Mouse (Mus musculus): ENCODE measurements around the gene Prune2. TPM values are rescaled to one million over a fixed set of nuclear protein-coding genes. Genes with fewer than 3 reads are reported as not detected.
"Not testable (repeated sequence)": the region's sequence is repeated elsewhere in the genome, so short reads cannot be mapped to it uniquely, and the experiment has no call there.

The Prune2 gene
- polyA plus RNA-seq, 1 experiment = 0.48 TPM

- Histone ChIP-seq H3K4me3 (ENCODE audit: insufficient read depth, low read depth, low read length) (no peak overlapping the region), H3K36me3 (ENCODE audit: control insufficient read depth, insufficient read depth, low read length) (no peaks in the 10 kb centered on the region), H3K27me3 (replicated peaks; ENCODE audit: control insufficient read depth, insufficient read depth, low read length) (no peaks in the 10 kb centered on the region), H3K27ac (ENCODE audit: insufficient read depth, low read depth, low read length) (no peak overlapping the region), H3K4me1 (ENCODE audit: control insufficient read depth, insufficient read depth, low read length) (no peaks in the 10 kb centered on the region)
- TF ChIP-seq CTCF (conservative IDR thresholded peaks at IDR 0.05; ENCODE audit: insufficient read depth, insufficient read length, low read depth, low read length) (no peak), POLR2A (IDR thresholded peaks at IDR 0.05; ENCODE audit: low read depth, low read length) (no peak)
- WGBS = 58% methylated on average over 10 of the region's 10 CpGs
- DNase-seq = no peak
Measured at GRCm38 (mm10) chr19:17169746-17170145, 213.8 kb downstream of the Prune2 start.

GRCm38 (mm10) chr19:17174501-17174900, 218.6 kb downstream of the Prune2 start:
- not testable (repeated sequence) for H3K4me3 ChIP-seq (ENCODE audit: insufficient read depth, low read depth, low read length); H3K27ac ChIP-seq (ENCODE audit: insufficient read depth, low read depth, low read length); H3K4me1 ChIP-seq (ENCODE audit: control insufficient read depth, insufficient read depth, low read length); H3K36me3 ChIP-seq (ENCODE audit: control insufficient read depth, insufficient read depth, low read length); DNase-seq; H3K27me3 ChIP-seq (replicated peaks; ENCODE audit: control insufficient read depth, insufficient read depth, low read length)
- WGBS = 91% methylated on average over 2 of the region's 2 CpGs

DNA sequence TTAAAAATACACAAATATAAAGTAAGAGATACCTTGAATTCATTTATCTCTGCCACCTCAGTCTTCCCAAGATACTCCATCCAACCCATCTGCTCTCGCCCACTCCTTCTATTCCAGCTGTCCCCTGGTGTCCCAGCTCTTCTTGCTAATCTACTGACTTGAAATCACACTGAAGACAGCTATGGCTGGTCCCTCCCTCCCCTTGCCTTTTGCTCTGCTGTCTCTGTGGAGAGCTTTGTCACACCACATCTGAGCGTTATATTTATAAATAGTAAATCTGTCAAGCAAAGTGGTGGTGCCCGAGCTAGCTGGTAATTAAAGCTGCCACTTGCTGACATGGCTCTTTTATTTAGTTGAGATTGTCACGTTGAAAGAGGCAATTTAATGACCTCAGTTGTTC, 224.6 kb downstream of the Prune2 start:
- TF ChIP-seq CTCF (conservative IDR thresholded peaks at IDR 0.05; ENCODE audit: insufficient read depth, insufficient read length, low read depth, low read length) (no peak), POLR2A (IDR thresholded peaks at IDR 0.05; ENCODE audit: low read depth, low read length) (no peak)
- 32% methylated on average over 4 of the region's 4 CpGs for WGBS
- Histone ChIP-seq H3K27ac (ENCODE audit: insufficient read depth, low read depth, low read length) (no peak overlapping the region), H3K4me3 (ENCODE audit: insufficient read depth, low read depth, low read length) (no peak overlapping the region), H3K27me3 (replicated peaks; ENCODE audit: control insufficient read depth, insufficient read depth, low read length) (no peaks in the 10 kb centered on the region), H3K36me3 (ENCODE audit: control insufficient read depth, insufficient read depth, low read length) (no peaks in the 10 kb centered on the region), H3K4me1 (ENCODE audit: control insufficient read depth, insufficient read depth, low read length) (no peaks in the 10 kb centered on the region)
- no peak for DNase-seq

DNA sequence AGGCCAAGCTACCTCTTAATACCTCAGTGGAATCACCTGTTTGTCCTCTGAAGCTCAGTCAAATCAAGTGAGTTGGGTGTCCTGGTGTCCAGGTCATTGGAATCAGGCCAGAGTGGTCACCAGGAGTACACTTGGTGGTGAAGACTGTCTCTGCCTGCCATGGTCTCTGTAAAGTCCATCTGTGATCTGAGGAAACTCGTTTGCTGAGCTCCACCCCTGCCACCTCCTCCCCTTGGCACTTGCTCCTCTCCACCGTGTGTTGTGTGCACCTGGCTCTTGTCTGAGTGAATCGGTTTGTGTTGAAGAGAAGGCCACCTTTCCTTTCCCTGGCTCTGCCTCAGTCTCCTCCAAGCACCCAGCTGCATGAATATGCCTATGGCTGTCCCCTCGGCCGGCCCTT, 238.8 kb downstream of the Prune2 start:
- Histone ChIP-seq H3K36me3 (ENCODE audit: control insufficient read depth, insufficient read depth, low read length) (no peaks in the 10 kb centered on the region), H3K27me3 (replicated peaks; ENCODE audit: control insufficient read depth, insufficient read depth, low read length) (no peaks in the 10 kb centered on the region), H3K4me1 (ENCODE audit: control insufficient read depth, insufficient read depth, low read length) (no peaks in the 10 kb centered on the region; the same call in 1 of the 2 replicates), H3K4me3 (ENCODE audit: insufficient read depth, low read depth, low read length) (no peak overlapping the region), H3K27ac (ENCODE audit: insufficient read depth, low read depth, low read length) (no peak overlapping the region)
- TF ChIP-seq CTCF (conservative IDR thresholded peaks at IDR 0.05; ENCODE audit: insufficient read depth, insufficient read length, low read depth, low read length) = no peak
- no peak for TF ChIP-seq POLR2A (IDR thresholded peaks at IDR 0.05; ENCODE audit: low read depth, low read length)
- no peak for DNase-seq
- 89% methylated on average over 5 of the region's 5 CpGs for WGBS

GRCm38 (mm10) chr19:17199059-17199458, 243.1 kb downstream of the Prune2 start:
- H3K36me3 ChIP-seq (ENCODE audit: control insufficient read depth, insufficient read depth, low read length) = no peaks in the 10 kb centered on the region
- no peak overlapping the region for H3K4me3 ChIP-seq (ENCODE audit: insufficient read depth, low read depth, low read length)
- H3K4me1 ChIP-seq (ENCODE audit: control insufficient read depth, insufficient read depth, low read length) = no peaks in the 10 kb centered on the region; the same call in 1 of the 2 replicates
- TF ChIP-seq POLR2A (IDR thresholded peaks at IDR 0.05; ENCODE audit: low read depth, low read length) (no peak), CTCF (conservative IDR thresholded peaks at IDR 0.05; ENCODE audit: insufficient read depth, insufficient read length, low read depth, low read length) (no peak)
- no peak overlapping the region for H3K27ac ChIP-seq (ENCODE audit: insufficient read depth, low read depth, low read length)
- no peaks in the 10 kb centered on the region for H3K27me3 ChIP-seq (replicated peaks; ENCODE audit: control insufficient read depth, insufficient read depth, low read length)
- no peak for DNase-seq
- WGBS = 71% methylated on average over 8 of the region's 8 CpGs

DNA sequence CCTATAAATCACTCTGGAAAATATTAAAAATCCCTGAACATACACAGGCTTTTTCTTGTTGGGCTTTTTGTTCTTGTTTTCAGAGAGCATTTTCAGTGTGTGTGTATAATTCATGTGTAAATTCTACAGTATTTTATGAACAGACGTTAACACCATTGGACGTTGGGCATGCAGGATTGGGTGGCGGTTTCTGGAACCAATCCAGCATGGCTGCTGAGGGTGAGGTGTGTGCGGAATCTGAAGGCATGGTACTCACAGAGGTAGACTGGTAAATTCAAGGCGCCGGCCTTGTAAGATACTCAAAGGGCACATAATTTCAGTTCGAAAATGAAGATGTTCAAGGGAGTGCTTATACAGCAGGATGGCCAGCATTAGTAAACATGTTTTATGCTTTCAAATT, 251.2 kb downstream of the Prune2 start:
- Histone ChIP-seq H3K4me3 (ENCODE audit: insufficient read depth, low read depth, low read length) (no peak overlapping the region), H3K4me1 (ENCODE audit: control insufficient read depth, insufficient read depth, low read length) (no peaks in the 10 kb centered on the region), H3K27ac (ENCODE audit: insufficient read depth, low read depth, low read length) (no peak overlapping the region), H3K27me3 (replicated peaks; ENCODE audit: control insufficient read depth, insufficient read depth, low read length) (no peaks in the 10 kb centered on the region), H3K36me3 (ENCODE audit: control insufficient read depth, insufficient read depth, low read length) (no peaks in the 10 kb centered on the region)
- TF ChIP-seq POLR2A (IDR thresholded peaks at IDR 0.05; ENCODE audit: low read depth, low read length) = no peak
- 84% methylated on average over 7 of the region's 7 CpGs for WGBS
- DNase-seq = no peak

DNA sequence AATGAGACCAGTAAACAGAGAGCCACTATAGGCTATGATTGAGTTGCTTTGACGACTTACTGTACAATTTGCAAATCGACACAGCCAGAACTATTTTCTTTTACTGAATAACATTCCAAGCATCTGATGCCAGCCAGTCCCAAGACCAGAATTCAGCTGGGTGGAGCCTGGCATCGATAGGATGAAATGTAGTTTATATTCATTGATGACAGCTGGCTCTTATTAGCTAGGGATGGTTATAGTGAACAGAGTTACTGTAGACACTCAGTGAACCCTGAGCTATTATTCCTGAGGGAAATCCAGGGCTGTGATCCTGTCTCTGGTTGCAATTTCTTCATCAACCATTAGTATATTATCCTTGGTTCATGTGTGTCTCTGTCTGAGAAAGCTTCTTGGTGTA, 254.6 kb downstream of the Prune2 start:
- no peaks in the 10 kb centered on the region for H3K27me3 ChIP-seq (replicated peaks; ENCODE audit: control insufficient read depth, insufficient read depth, low read length)
- H3K4me3 ChIP-seq (ENCODE audit: insufficient read depth, low read depth, low read length) = no peak overlapping the region
- TF ChIP-seq CTCF (conservative IDR thresholded peaks at IDR 0.05; ENCODE audit: insufficient read depth, insufficient read length, low read depth, low read length) (no peak), POLR2A (IDR thresholded peaks at IDR 0.05; ENCODE audit: low read depth, low read length) (no peak)
- H3K4me1 ChIP-seq (ENCODE audit: control insufficient read depth, insufficient read depth, low read length) = no peaks in the 10 kb centered on the region
- H3K36me3 ChIP-seq (ENCODE audit: control insufficient read depth, insufficient read depth, low read length) = no peaks in the 10 kb centered on the region
- no peak for DNase-seq
- no peak overlapping the region for H3K27ac ChIP-seq (ENCODE audit: insufficient read depth, low read depth, low read length)
- WGBS = 85% methylated on average over 3 of the region's 3 CpGs

GRCm38 (mm10) chr19:17214896-17215520, 259.1 kb downstream of the Prune2 start:
- TF ChIP-seq POLR2A (IDR thresholded peaks at IDR 0.05; ENCODE audit: low read depth, low read length) (no peak), CTCF (conservative IDR thresholded peaks at IDR 0.05; ENCODE audit: insufficient read depth, insufficient read length, low read depth, low read length) (no peak)
- H3K36me3 ChIP-seq (ENCODE audit: control insufficient read depth, insufficient read depth, low read length) = no peaks in the 10 kb centered on the region
- DNase-seq = no peak
- H3K4me3 ChIP-seq (ENCODE audit: insufficient read depth, low read depth, low read length) = no peak overlapping the region
- H3K27ac ChIP-seq (ENCODE audit: insufficient read depth, low read depth, low read length) = no peak overlapping the region
- H3K4me1 ChIP-seq (ENCODE audit: control insufficient read depth, insufficient read depth, low read length) = no peaks in the 10 kb centered on the region
- no peaks in the 10 kb centered on the region for H3K27me3 ChIP-seq (replicated peaks; ENCODE audit: control insufficient read depth, insufficient read depth, low read length)
- WGBS = 80% methylated on average over 13 of the region's 13 CpGs
